Mouse (Mus musculus) testis, adult 2 months (tissue): ENCODE data around the gene Grm1.

Experiments
- CTCF ChIP-seq: fragments of 200-500 bp; IDR thresholded peaks from 2 replicates; pipeline ENCODE4 v1.5.1; 2012; ENCODE audit warnings: low read depth, mild to moderate bottlenecking, inconsistent platforms, low read length, moderate library complexity; ENCODE audit not compliant: control insufficient read depth, insufficient read depth, insufficient replicate concordance
- POLR2A ChIP-seq: fragments of 200-500 bp; IDR thresholded peaks from 2 replicates; pipeline ENCODE4 v1.6.1; 2012; ENCODE audit warnings: low read depth, mild to moderate bottlenecking, inconsistent platforms, low read length, moderate library complexity; ENCODE audit not compliant: control insufficient read depth

DNA sequence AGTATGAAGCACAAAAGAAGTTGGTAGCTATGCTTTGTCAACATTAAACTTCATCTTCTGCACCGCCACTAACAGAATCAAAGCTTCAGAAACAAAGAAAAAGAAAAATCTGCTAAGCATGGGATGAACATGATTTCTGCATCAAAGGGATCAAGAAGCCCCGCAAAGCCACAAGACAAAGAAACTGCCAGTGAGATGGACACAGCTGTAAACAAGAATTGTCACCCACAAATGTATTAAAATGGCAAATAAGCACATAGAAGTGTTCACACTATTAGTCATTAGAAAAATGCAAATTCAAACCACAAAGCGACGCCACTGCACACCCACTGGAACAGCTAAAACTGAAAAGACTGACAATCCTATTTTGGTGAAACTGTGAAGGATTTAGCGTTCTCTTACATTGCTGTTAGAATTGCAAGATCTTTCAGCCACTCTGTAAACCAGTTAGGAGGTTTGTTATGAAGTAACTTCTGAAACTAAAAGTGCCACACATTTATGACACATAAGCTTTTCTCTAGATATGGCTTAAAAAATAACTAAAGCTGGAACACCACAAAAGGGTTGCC is 153.3 kb downstream of the Grm1 start:
- TF ChIP-seq POLR2A = no peak
- no peak for TF ChIP-seq CTCF
